Mouse (Mus musculus) liver, postnatal 0 days (tissue): ENCODE measurements around the gene Txk.

Source experiments
- CTCF ChIP-seq: sonication (generic); IDR thresholded peaks from 2 replicates; pipeline ENCODE4 v1.5.1; 2016; ENCODE audit warnings: antibody characterized with exemption, low read depth
- EP300 ChIP-seq: IDR thresholded peaks from 2 replicates; pipeline ENCODE4 v1.6.1; 2016; ENCODE audit warnings: antibody characterized with exemption, low read depth, mild to moderate bottlenecking

DNA sequence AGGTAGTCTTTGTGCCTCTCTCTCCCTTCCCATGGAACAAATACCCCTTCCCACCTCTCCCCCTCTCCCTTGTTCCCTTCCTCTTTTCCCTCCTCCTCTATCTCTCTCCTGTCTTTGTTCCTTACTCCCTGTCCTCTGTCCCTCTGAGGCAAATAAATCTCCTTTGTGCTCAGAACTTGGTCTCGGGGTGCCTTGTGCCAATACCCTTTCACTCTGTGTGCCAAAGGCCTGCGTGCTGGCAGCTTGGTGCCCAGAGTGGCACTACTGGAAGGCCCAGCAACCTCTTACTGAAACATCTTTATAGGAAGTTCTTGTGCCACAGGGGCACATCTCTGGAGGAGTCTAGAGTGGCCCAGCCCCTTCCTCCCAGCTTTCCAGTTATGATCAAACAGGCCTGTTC, 24.0 kb upstream of the Txk start:
- TF ChIP-seq CTCF: no peak
- TF ChIP-seq EP300: no peak
